Mouse (Mus musculus) kidney, embryonic 16.5 days (tissue): ENCODE data around the gene Hgd. TPM values are rescaled to one million over a fixed set of nuclear protein-coding genes. Genes with fewer than 3 reads are reported as not detected.

ENCODE experiments used
- ATAC-seq: fragments of 200-750 bp; cut with Nextera tagmentation; 2 replicates; pipeline ENCODE4 v1.8.0; 2017; ENCODE audit warnings: moderate TSS enrichment; ENCODE audit not compliant: low FRiP score, low TSS enrichment
- H3K27ac ChIP-seq: fragments of 300-500 bp; sonication (generic); 2 replicates; pipeline ENCODE4 v1.5.1; 2014; ENCODE audit warnings: low read length
- H3K27me3 ChIP-seq: fragments of 300-500 bp; sonication (generic); 2 replicates; pipeline ENCODE4 v1.6.1; 2014; ENCODE audit warnings: low read length, control low read depth, mixed read lengths; ENCODE audit not compliant: insufficient read depth
- H3K36me3 ChIP-seq: fragments of 300-500 bp; sonication (generic); 2 replicates; pipeline ENCODE4 v1.6.1; 2014; ENCODE audit warnings: low read length, control low read depth, mixed read lengths; ENCODE audit not compliant: insufficient read depth
- H3K4me1 ChIP-seq: fragments of 300-500 bp; sonication (generic); 2 replicates; pipeline ENCODE4 v1.6.1; 2014; ENCODE audit warnings: low read length, control low read depth, mixed read lengths; ENCODE audit not compliant: insufficient read depth
- H3K4me2 ChIP-seq: fragments of 300-500 bp; sonication (generic); replicated peaks from 2 replicates; pipeline ENCODE4 v1.6.1; 2014; ENCODE audit warnings: low read depth, low read length
- H3K4me3 ChIP-seq: fragments of 300-500 bp; sonication (generic); 2 replicates; pipeline ENCODE4 v1.5.1; 2014; ENCODE audit warnings: mild to moderate bottlenecking, low read length
- H3K9ac ChIP-seq: fragments of 300-500 bp; sonication (generic); replicated peaks from 2 replicates; pipeline ENCODE4 v1.6.1; 2014; ENCODE audit warnings: low read length
- H3K9me3 ChIP-seq: fragments of 300-500 bp; sonication (generic); 2 replicates; pipeline ENCODE4 v1.6.1; 2016; ENCODE audit warnings: low read length, control low read depth
- WGBS: fragments of 180-500 bp; shearing (Covaris S2); extraction: QIAGEN DNeasy Blood & Tissue Kit; methylation state at CpG from one replicate; pipeline ENCODE4 v1.1.7; 2014; 5-methylcytosine and 5-hydroxymethylcytosine counted together
- polyA plus RNA-seq: library from polyadenylated mRNA; unstranded; fragments of >200 nt; fragmentation: Nextera tagmentation; extraction: Ambion mirVana; gene quantifications from 2 replicates; pipeline ENCODE4 v1.2.1, GENCODE M21; 2015

Gene Hgd
- polyA plus RNA-seq, 1 experiment from 2014 or later: 10.7 TPM

DNA sequence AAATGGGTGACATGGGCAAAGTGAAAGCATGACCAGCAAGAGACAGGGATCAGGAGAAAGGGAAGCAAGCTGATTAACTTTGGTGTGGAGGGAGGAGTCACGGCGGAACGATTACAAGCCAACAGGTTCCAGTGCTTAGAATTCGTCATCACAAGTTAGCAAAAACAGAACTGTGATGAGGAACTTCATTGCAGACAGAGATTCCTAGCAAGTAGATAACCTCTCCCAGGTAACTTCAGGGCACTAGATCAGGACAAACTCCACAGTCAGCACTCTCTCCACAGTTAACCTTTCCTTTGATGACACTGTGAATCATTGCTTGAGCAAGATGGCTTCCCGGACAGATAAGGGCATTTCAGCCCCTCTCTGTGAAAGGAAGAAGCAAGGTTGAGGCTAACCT, 17.5 kb downstream of the Hgd start:
- no peaks in the 10 kb centered on the region for H3K36me3 ChIP-seq
- WGBS: 65% methylated on average over 5 of the region's 5 CpGs
- no peak overlapping the region for H3K4me3 ChIP-seq
- H3K4me1 ChIP-seq: no peaks in the 10 kb centered on the region
- H3K4me2 ChIP-seq: no peak overlapping the region
- no peaks in the 10 kb centered on the region for H3K9me3 ChIP-seq
- no peak overlapping the region for H3K9ac ChIP-seq
- no peak overlapping the region for H3K27ac ChIP-seq
- no peak for ATAC-seq
- H3K27me3 ChIP-seq: no peaks in the 10 kb centered on the region

DNA sequence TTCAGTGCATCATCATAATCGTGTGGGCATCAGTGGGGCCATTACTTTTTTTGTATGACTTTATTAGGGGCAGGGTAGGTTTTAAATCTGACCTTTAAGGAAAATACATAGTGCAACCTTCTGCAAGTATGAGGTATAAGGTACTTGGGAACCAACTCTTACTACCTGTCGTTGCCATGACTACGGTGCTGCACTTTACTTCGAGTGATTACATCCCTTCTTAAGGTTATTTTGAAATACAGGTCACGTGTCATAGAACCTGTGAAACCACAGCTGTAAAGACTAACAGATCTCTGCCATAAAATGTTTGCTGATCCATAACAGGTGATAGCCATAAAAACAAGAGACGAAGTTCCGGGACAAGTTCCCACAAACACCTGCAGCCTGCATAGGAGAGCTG, 18.5 kb downstream of the Hgd start:
- Histone ChIP-seq H3K4me1 (no peaks in the 10 kb centered on the region), H3K27me3 (no peaks in the 10 kb centered on the region), H3K27ac (no peak overlapping the region), H3K36me3 (no peaks in the 10 kb centered on the region), H3K9me3 (no peaks in the 10 kb centered on the region), H3K4me2 (no peak overlapping the region), H3K4me3 (no peak overlapping the region), H3K9ac (no peak overlapping the region)
- ATAC-seq: no peak
- 70% methylated on average over 7 of the region's 7 CpGs for WGBS

DNA sequence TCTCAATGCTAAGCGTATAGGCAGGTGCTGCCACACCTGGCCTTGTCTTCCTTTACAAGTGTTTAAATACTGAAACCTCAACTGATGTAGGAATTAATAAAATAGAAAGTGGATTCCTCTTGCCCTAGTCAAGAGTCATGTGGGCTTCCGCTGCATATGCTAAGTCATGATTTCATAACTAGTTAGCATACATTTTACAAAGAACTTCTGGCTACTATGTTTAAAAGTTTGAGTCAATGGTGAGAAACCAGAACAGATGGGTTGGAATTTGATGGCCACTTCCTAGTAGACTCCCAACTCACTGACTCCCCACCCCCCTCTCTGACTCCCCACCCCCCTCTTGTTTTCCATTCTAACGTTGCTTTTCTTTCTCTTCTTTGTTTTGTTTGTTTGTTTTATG, 19.4 kb downstream of the Hgd start:
- H3K4me2 ChIP-seq: no peak overlapping the region
- H3K27ac ChIP-seq: no peak overlapping the region
- no peak overlapping the region for H3K9ac ChIP-seq
- H3K9me3 ChIP-seq: no peaks in the 10 kb centered on the region
- no peaks in the 10 kb centered on the region for H3K4me1 ChIP-seq
- ATAC-seq: no peak
- no peak overlapping the region for H3K4me3 ChIP-seq
- 78% methylated on average over 3 of the region's 3 CpGs for WGBS
- no peaks in the 10 kb centered on the region for H3K27me3 ChIP-seq
- no peaks in the 10 kb centered on the region for H3K36me3 ChIP-seq

DNA sequence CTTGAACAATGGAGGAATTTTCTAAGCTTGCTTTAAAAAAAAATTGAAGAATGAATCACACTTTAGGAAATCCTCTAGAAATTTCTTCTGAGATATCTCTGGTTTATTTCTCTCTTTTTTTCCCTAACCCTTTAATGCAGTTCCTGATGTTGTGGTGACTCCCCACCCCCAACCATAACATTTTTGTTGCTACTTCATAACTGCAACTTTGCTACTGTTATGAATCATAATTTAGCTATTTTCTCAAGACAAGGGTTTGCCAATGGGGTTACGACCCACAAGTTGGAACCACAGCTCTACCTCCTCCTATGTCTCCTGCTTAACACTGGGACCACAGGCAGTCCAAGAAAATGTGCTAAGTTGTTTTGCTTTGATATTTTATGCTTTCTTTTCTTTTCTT, 23.5 kb downstream of the Hgd start:
- no peaks in the 10 kb centered on the region for H3K4me1 ChIP-seq
- H3K36me3 ChIP-seq: no peaks in the 10 kb centered on the region
- no peak overlapping the region for H3K4me2 ChIP-seq
- no peak overlapping the region for H3K9ac ChIP-seq
- no peaks in the 10 kb centered on the region for H3K27me3 ChIP-seq
- no peak overlapping the region for H3K4me3 ChIP-seq
- no peak for ATAC-seq
- 96% methylated on average over 1 of the region's 1 CpGs for WGBS
- no peaks in the 10 kb centered on the region for H3K9me3 ChIP-seq
- no peak overlapping the region for H3K27ac ChIP-seq

DNA sequence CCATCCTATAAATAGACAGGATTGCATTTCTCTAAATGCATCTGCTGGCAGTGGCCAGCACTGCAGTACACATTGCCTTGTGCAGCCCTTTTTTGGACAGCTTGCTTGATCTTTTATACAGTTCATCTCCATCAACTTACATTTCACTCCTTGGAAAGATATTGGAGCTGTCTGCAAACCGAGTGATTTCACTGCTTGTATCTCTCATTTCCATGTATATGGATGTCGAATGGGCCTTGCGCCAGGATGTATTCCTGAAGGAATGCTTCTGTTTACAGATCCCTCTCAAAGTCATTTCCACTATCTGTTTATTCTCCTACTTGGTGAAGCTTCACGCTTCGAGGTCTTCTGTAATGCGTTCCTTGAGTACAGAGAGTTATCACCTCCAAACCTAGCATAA, 24.3 kb downstream of the Hgd start:
- H3K27ac ChIP-seq: no peak overlapping the region
- no peaks in the 10 kb centered on the region for H3K36me3 ChIP-seq
- ATAC-seq: no peak
- no peaks in the 10 kb centered on the region for H3K4me1 ChIP-seq
- no peaks in the 10 kb centered on the region for H3K9me3 ChIP-seq
- no peak overlapping the region for H3K4me3 ChIP-seq
- no peaks in the 10 kb centered on the region for H3K27me3 ChIP-seq
- H3K4me2 ChIP-seq: no peak overlapping the region
- H3K9ac ChIP-seq: no peak overlapping the region
- WGBS: 87% methylated on average over 6 of the region's 6 CpGs

DNA sequence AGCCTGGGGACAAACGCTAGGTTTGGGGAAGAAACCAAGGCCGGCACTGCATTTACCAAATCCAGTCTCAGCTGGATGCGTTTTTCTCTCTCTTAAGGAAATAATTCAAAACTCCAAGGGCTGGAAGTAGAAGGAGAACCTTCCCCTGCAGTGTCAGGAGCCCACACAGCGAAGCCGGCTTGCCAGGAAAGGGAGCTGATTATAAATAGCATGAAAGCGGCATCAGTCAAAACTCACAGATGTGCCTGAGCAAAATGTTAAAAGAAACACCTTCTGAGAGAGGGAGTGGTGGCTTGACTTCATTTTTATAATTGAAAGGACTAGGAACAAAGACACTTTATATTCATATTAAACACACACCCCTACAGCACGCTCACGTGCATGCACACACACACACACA, 30.4 kb downstream of the Hgd start:
- no peaks in the 10 kb centered on the region for H3K4me1 ChIP-seq
- H3K4me2 ChIP-seq: no peak overlapping the region
- ATAC-seq: no peak
- H3K9ac ChIP-seq: no peak overlapping the region
- H3K36me3 ChIP-seq: no peaks in the 10 kb centered on the region
- H3K27ac ChIP-seq: no peak overlapping the region
- 88% methylated on average over 8 of the region's 8 CpGs for WGBS
- no peak overlapping the region for H3K4me3 ChIP-seq
- no peaks in the 10 kb centered on the region for H3K27me3 ChIP-seq
- H3K9me3 ChIP-seq: no peaks in the 10 kb centered on the region

DNA sequence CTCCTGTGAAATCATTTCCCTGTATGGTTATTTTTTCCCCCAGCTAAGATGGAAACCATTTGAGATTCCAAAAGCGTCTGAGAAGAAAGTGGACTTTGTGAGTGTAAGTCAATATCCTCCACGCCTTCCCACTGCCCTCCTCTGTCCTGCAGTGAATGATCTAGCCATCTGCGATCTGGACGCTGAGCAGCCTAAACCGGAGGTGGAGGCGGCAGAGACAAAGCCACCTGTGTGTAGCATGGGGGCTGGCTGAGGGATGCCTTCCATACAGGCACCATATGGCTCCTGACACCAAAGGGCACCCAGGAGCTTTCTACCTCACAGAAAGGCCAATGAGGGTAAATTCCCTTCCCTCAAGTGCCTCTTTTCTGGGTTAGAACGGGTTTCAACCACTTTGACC, 31.1 kb downstream of the Hgd start:
- Histone ChIP-seq H3K36me3 (no peaks in the 10 kb centered on the region), H3K4me2 (no peak overlapping the region), H3K4me1 (no peaks in the 10 kb centered on the region), H3K4me3 (no peak overlapping the region), H3K9me3 (no peaks in the 10 kb centered on the region), H3K9ac (no peak overlapping the region), H3K27ac (no peak overlapping the region), H3K27me3 (no peaks in the 10 kb centered on the region)
- WGBS: 63% methylated on average over 7 of the region's 7 CpGs
- no peak for ATAC-seq

DNA sequence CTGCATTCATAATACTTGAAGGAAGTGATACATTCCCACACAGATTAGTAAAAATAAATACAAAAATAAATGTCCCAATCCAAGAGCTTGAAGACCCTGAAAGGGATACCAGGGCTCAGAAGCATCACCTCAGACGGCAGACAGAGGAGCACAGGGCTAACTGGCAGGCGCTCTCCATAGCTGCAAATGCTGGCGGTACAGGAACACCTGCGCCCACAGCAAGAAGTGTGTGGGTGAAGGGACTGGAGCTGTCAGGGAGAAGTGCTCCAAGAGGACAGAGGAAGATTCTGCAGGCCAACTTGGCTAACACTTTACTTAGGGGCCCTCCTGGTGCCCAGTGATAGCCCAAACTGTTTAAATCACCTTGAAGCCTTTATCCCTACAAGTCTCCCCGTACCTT, 32.1 kb downstream of the Hgd start:
- Histone ChIP-seq H3K27ac (no peak overlapping the region), H3K4me2 (no peak overlapping the region), H3K27me3 (no peaks in the 10 kb centered on the region), H3K9me3 (no peaks in the 10 kb centered on the region), H3K4me1 (no peaks in the 10 kb centered on the region), H3K9ac (no peak overlapping the region), H3K4me3 (no peak overlapping the region), H3K36me3 (no peaks in the 10 kb centered on the region)
- WGBS: 86% methylated on average over 5 of the region's 5 CpGs
- no peak for ATAC-seq

DNA sequence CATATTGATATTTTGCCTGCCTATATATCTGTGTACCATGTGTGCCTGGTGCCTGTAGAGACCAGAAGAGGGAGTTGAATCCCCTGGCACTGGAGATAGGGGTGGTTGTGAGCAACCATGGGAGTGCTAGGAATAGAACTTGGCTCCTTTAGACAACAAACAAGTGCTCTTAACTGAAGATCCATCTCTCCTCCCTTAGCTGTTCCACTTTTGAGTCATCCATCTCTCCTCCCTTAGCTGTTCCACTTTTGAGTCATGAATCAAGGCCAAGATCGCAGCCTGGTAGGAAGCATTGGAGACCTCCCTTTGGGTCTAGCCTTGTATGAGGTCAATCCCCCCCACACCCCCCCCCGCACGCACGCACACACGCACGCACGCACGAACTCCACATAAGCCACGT, 34.6 kb downstream of the Hgd start:
- H3K9ac ChIP-seq: no peak overlapping the region
- H3K27ac ChIP-seq: no peak overlapping the region
- no peak for ATAC-seq
- H3K9me3 ChIP-seq: no peaks in the 10 kb centered on the region
- H3K36me3 ChIP-seq: no peaks in the 10 kb centered on the region
- no peaks in the 10 kb centered on the region for H3K27me3 ChIP-seq
- 89% methylated on average over 9 of the region's 9 CpGs for WGBS
- H3K4me2 ChIP-seq: no peak overlapping the region
- H3K4me1 ChIP-seq: peaks cover 8% of the 10 kb centered on the region; the same call in 1 of the 2 replicates
- no peak overlapping the region for H3K4me3 ChIP-seq

DNA sequence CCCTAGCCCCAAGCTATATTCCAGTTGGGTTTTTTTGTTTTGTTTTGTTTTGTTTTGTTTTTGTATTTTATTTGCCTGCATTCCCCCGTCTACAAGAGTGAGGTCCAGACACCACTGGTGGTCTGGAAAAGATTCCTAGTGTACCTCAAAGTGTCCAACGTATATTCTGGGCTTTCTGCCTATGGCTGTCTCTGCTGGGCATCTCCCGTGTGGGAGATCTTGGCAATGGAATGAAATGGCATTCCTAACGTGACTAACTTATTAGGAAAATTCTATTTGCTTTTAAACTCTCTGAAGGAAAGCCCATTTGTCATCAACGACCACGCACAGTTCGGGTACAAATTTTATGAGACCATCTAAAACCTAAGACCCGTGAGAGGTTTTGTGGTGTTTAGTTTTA, 35.5 kb downstream of the Hgd start:
- peaks cover 8% of the 10 kb centered on the region; the same call in 1 of the 2 replicates for H3K4me1 ChIP-seq

DNA sequence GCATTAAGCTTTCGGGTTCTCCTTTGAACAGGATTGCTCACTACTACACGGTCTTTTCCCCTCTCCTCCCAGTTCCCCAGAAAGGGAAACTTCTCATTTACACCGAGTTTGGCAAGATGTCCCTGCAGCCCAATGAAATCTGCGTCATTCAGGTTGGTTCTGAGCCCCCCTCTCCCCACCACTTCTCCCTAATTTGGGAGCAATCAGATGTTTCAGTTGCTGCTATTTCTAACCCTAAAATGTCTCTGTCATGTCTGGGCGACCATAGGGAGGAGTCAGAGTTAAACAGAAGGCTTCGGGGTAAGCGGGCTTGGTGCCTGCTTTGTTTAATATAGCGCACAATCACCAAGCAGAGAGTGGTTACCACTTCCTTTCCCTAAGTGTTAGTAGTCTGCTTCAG, 36.2 kb downstream of the Hgd start:
- H3K4me2 ChIP-seq: no peak overlapping the region
- no peaks in the 10 kb centered on the region for H3K36me3 ChIP-seq
- ATAC-seq: no peak
- H3K4me3 ChIP-seq: no peak overlapping the region
- no peaks in the 10 kb centered on the region for H3K9me3 ChIP-seq
- H3K4me1 ChIP-seq: peaks cover 8% of the 10 kb centered on the region; the same call in 1 of the 2 replicates
- H3K27ac ChIP-seq: no peak overlapping the region
- WGBS: 72% methylated on average over 8 of the region's 8 CpGs
- H3K9ac ChIP-seq: no peak overlapping the region
- H3K27me3 ChIP-seq: no peaks in the 10 kb centered on the region

More for the DNA sequence above, 35.5 kb downstream of the Hgd start:
- WGBS: 47% methylated on average over 8 of the region's 8 CpGs
- Histone ChIP-seq H3K9ac (no peak overlapping the region), H3K27me3 (no peaks in the 10 kb centered on the region), H3K4me3 (no peak overlapping the region), H3K27ac (no peak overlapping the region), H3K9me3 (no peaks in the 10 kb centered on the region), H3K36me3 (no peaks in the 10 kb centered on the region), H3K4me2 (no peak overlapping the region)
- ATAC-seq: no peak
